Mouse (Mus musculus) MEL (cell line): ENCODE measurements around the gene Ehbp1. TPM values are rescaled to one million over a fixed set of nuclear protein-coding genes. Genes with fewer than 3 reads are reported as not detected.

Experiments
- DNase-seq: peaks from one replicate; pipeline ENCODE4 v3.0.0; 2011; ENCODE audit warnings: low read depth, low spot score
- H3K27ac ChIP-seq: 2 replicates; pipeline ENCODE4 v1.5.1; 2012; ENCODE audit warnings: low read depth, mild to moderate bottlenecking, control low read depth, low read length, moderate library complexity; ENCODE audit not compliant: control insufficient read depth
- H3K27me3 ChIP-seq, 2 experiments: fragments of 150-350 bp in 1 of 2; sonication (generic) in 1 of 2; 2 replicates each; pipeline ENCODE4 v1.6.1; 2012; ENCODE audit warnings: low read length in 2 of 2, mild to moderate bottlenecking in 2 of 2, improper control_type of control experiment in 1 of 2, moderate library complexity in 1 of 2; ENCODE audit not compliant: insufficient read depth in 2 of 2, control insufficient read depth in 1 of 2
- H3K36me3 ChIP-seq, 2 experiments: 2 replicates each; pipeline ENCODE4 v1.6.1; 2012 to 2014; ENCODE audit warnings: low read length in 2 of 2, improper control_type of control experiment in 1 of 2, inconsistent platforms in 1 of 2, mild to moderate bottlenecking in 1 of 2; ENCODE audit not compliant: insufficient read depth in 2 of 2, control insufficient read depth in 1 of 2
- H3K4me1 ChIP-seq, 2 experiments: fragments of 150-350 bp in 1 of 2; sonication (generic) in 1 of 2; 2 replicates each; pipeline ENCODE4 v1.6.1; 2012; ENCODE audit warnings: low read length in 2 of 2, improper control_type of control experiment in 1 of 2, mild to moderate bottlenecking in 1 of 2; ENCODE audit not compliant: insufficient read depth in 2 of 2, control insufficient read depth in 1 of 2
- H3K4me3 ChIP-seq, 2 experiments: fragments of 150-350 bp in 1 of 2; sonication (generic) in 1 of 2; 2 replicates each; pipeline ENCODE4 v1.5.1; 2012; ENCODE audit warnings: low read depth in 2 of 2, low read length in 2 of 2, mild to moderate bottlenecking in 2 of 2, moderate library complexity in 2 of 2, control low read depth in 1 of 2, improper control_type of control experiment in 1 of 2; ENCODE audit not compliant: control insufficient read depth in 1 of 2, insufficient read depth in 1 of 2
- H3K79me2 ChIP-seq: 2 replicates; pipeline ENCODE4 v1.6.1; 2012; ENCODE audit warnings: mild to moderate bottlenecking, low read length, moderate library complexity; ENCODE audit not compliant: control insufficient read depth, poor library complexity, insufficient read depth
- H3K9ac ChIP-seq: 2 replicates; pipeline ENCODE4 v1.6.1; 2012; ENCODE audit warnings: low read depth, mild to moderate bottlenecking, control low read depth, low read length, moderate library complexity; ENCODE audit not compliant: control insufficient read depth, poor library complexity, severe bottlenecking
- H3K9me3 ChIP-seq: fragments of 150-350 bp; sonication (generic); replicated peaks from 2 replicates; pipeline ENCODE4 v1.6.1; 2012; ENCODE audit warnings: mild to moderate bottlenecking, low read length, improper control_type of control experiment, moderate library complexity; ENCODE audit not compliant: insufficient read depth
- CHD1 ChIP-seq: IDR thresholded peaks from 2 replicates; pipeline ENCODE4 v1.6.1; 2012; ENCODE audit warnings: low read depth, mild to moderate bottlenecking, inconsistent platforms, low read length, improper control_type of control experiment
- CHD2 ChIP-seq: IDR thresholded peaks from 2 replicates; pipeline ENCODE4 v1.6.1; 2011; ENCODE audit warnings: low read length, improper control_type of control experiment
- EP300 ChIP-seq, 2 experiments: IDR thresholded peaks; 2 replicates each; pipeline ENCODE4 v1.6.1; 2011; ENCODE audit warnings: improper control_type of control experiment in 2 of 2, low read length in 2 of 2, low read depth in 1 of 2, mild to moderate bottlenecking in 1 of 2
- GATA1 ChIP-seq: IDR thresholded peaks from 2 replicates; pipeline ENCODE4 v1.6.1; 2011; ENCODE audit warnings: low read depth, low read length, improper control_type of control experiment
- HCFC1 ChIP-seq: IDR thresholded peaks from 2 replicates; pipeline ENCODE4 v1.6.1; 2012; ENCODE audit warnings: low read depth, mild to moderate bottlenecking, inconsistent platforms, low read length, improper control_type of control experiment, moderate library complexity
- JUND ChIP-seq: IDR thresholded peaks from 2 replicates; pipeline ENCODE4 v1.6.1; 2011; ENCODE audit warnings: low read depth, mild to moderate bottlenecking, improper control_type of control experiment, low read length
- MXI1 ChIP-seq: IDR thresholded peaks from 2 replicates; pipeline ENCODE4 v1.6.1; 2011; ENCODE audit warnings: mild to moderate bottlenecking, low read depth, low read length, improper control_type of control experiment
- MYB ChIP-seq: IDR thresholded peaks from 2 replicates; pipeline ENCODE4 v1.6.1; 2011; ENCODE audit warnings: mild to moderate bottlenecking, low read depth, low read length, improper control_type of control experiment
- NELFE ChIP-seq: IDR thresholded peaks from 2 replicates; pipeline ENCODE4 v1.6.1; 2011; ENCODE audit warnings: low read depth, low read length, improper control_type of control experiment
- NRF1 ChIP-seq: IDR thresholded peaks from 2 replicates; pipeline ENCODE4 v1.6.1; 2014; ENCODE audit warnings: low read depth, mild to moderate bottlenecking, inconsistent platforms, low read length, improper control_type of control experiment, moderate library complexity; ENCODE audit not compliant: poor library complexity, insufficient read depth, severe bottlenecking
- POLR2AphosphoS2 ChIP-seq: IDR thresholded peaks from 2 replicates; pipeline ENCODE4 v1.6.1; 2011; ENCODE audit warnings: low read length, improper control_type of control experiment
- POLR2AphosphoS5 ChIP-seq: IDR thresholded peaks from 2 replicates; pipeline ENCODE4 v1.6.1; 2012; ENCODE audit warnings: low read depth, borderline replicate concordance, mild to moderate bottlenecking, inconsistent platforms, low read length, moderate library complexity, mixed read lengths
- RAD21 ChIP-seq: IDR thresholded peaks from 2 replicates; pipeline ENCODE4 v1.6.1; 2011; ENCODE audit warnings: mild to moderate bottlenecking, low read depth, low read length, improper control_type of control experiment
- RCOR1 ChIP-seq: IDR thresholded peaks from 2 replicates; pipeline ENCODE4 v1.6.1; 2012; ENCODE audit warnings: low read depth, mild to moderate bottlenecking, inconsistent platforms, low read length, improper control_type of control experiment
- TCF12 ChIP-seq: IDR thresholded peaks from 2 replicates; pipeline ENCODE4 v1.6.1; 2014; ENCODE audit warnings: low read depth, mild to moderate bottlenecking, inconsistent platforms, low read length, improper control_type of control experiment, moderate library complexity
- UBTF ChIP-seq: IDR thresholded peaks from 2 replicates; pipeline ENCODE4 v1.6.1; 2012; ENCODE audit warnings: low read depth, mild to moderate bottlenecking, inconsistent platforms, low read length, improper control_type of control experiment, moderate library complexity, borderline replicate concordance; ENCODE audit not compliant: insufficient read depth
- USF2 ChIP-seq, 2 experiments: IDR thresholded peaks; 2 replicates each; pipeline ENCODE4 v1.6.1; 2011 to 2012; ENCODE audit warnings: improper control_type of control experiment in 2 of 2, low read length in 2 of 2, borderline replicate concordance in 1 of 2, inconsistent platforms in 1 of 2, low read depth in 1 of 2, mild to moderate bottlenecking in 1 of 2; ENCODE audit not compliant: insufficient read depth in 1 of 2
- ZKSCAN1 ChIP-seq: IDR thresholded peaks from 2 replicates; pipeline ENCODE4 v1.6.1; 2012; ENCODE audit warnings: low read depth, mild to moderate bottlenecking, inconsistent platforms, low read length, improper control_type of control experiment, moderate library complexity
- ZMIZ1 ChIP-seq: IDR thresholded peaks from 2 replicates; pipeline ENCODE4 v1.6.1; 2012; ENCODE audit warnings: low read depth, mild to moderate bottlenecking, inconsistent platforms, low read length, improper control_type of control experiment, moderate library complexity
- polyA plus RNA-seq, 2 experiments: library from polyadenylated mRNA; stranded (reverse) in 1 of 2; unstranded in 1 of 2; fragments of >175 nt in 1 of 2; fragments of >200 nt in 1 of 2; gene quantifications; 2 replicates each; pipeline versions ENCODE4 v1.2.1 to v1.2.4; 2012; ENCODE audit warnings: low replicate concordance in 2 of 2, low read depth in 1 of 2; ENCODE audit not compliant: insufficient read length in 2 of 2, insufficient read depth in 1 of 2, missing spikeins in 1 of 2
- total RNA-seq: library from RNA; depleted of rRNA; stranded (reverse); fragments of 300-350 nt; gene quantifications from 2 replicates; pipeline ENCODE4 v1.2.3, GENCODE M21; 2012

The Ehbp1 gene
- total and polyA plus RNA-seq, 3 experiments: 3.6 to 3.7 TPM; not detected in 1

DNA sequence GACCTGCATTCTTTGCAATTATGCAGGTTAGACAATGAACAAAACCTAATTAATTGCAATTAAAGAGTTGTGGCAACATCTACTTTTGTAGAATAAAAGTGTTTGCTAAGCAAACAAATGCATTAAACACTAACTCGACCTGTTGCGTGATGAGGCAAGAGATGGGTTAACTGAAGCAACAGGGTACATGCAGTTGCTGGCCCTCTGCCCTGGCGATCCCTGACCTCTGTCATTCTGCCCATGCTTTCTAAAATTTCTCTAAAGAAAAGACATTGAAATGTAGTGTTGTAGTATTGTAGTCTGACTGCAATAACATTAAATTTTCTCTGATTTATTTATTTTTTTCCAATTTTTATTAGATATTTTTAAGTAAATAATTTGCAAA lies 31.2 kb upstream of the Ehbp1 start:
- no peak for TF ChIP-seq NELFE
- TF ChIP-seq RCOR1: no peak
- TF ChIP-seq EP300 (IDR thresholded peaks at IDR 0.05; ENCODE audit: low read depth in 1 of 2, low read length in 2 of 2): no peak
- no peak for TF ChIP-seq NRF1
- TF ChIP-seq MXI1: no peak
- TF ChIP-seq USF2 (IDR thresholded peaks at IDR 0.05; ENCODE audit: borderline replicate concordance in 1 of 2, insufficient read depth in 1 of 2, low read depth in 1 of 2, low read length in 2 of 2): no peak
- no peak for TF ChIP-seq UBTF
- TF ChIP-seq POLR2AphosphoS5: no peak
- no peak for TF ChIP-seq RAD21
- H3K27ac ChIP-seq: no peak overlapping the region
- H3K27me3 ChIP-seq: peaks cover 0 to 3% of the 10 kb centered on the region in 2 experiments; a peak in 2 of 4 replicates
- no peak overlapping the region for H3K9ac ChIP-seq
- DNase-seq: no peak
- H3K79me2 ChIP-seq: no peaks in the 10 kb centered on the region
- H3K36me3 ChIP-seq: no peaks in the 10 kb centered on the region
- H3K9me3 ChIP-seq: no peaks in the 10 kb centered on the region
- no peaks in the 10 kb centered on the region for H3K4me1 ChIP-seq
- H3K4me3 ChIP-seq: no peak overlapping the region

DNA sequence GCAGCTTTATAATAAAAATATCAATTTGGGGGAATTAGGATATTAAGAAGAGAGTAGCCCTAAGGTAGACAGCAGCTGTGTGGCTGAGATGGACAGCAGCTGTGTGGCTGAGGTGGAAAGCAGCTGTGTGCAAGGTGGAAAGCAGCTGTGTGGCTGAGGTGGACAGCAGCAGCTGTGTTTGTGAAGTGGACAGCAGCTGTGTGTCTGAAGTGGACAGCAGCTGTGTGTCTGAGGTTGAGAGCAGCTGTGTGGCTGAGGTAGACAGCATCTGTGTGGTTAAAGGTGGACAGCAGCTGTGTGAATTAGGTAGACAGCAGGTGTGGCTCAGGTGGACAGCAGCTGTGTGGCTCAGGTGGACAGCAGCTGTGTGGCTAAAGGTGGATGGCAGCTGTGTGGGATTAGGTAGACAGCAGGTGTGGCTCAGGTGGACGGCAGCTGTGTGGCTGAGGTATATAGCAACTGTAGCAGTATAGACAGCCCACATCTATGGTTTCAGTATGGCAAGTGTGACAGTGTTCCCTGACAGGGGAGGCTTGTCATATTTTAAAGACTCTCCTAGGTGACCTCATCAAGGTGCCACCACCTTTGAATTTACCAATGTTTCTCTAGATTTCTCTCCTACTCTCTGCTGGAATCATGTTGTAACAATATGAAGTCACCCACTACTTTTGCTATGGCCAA lies 30.7 kb upstream of the Ehbp1 start:
- no peak for DNase-seq
- H3K27ac ChIP-seq: no peak overlapping the region
- H3K4me1 ChIP-seq: no peaks in the 10 kb centered on the region
- peaks cover 0 to 3% of the 10 kb centered on the region in 2 experiments; a peak in 2 of 4 replicates for H3K27me3 ChIP-seq
- H3K79me2 ChIP-seq: no peaks in the 10 kb centered on the region
- no peak for TF ChIP-seq JUND
- H3K9me3 ChIP-seq: no peaks in the 10 kb centered on the region
- H3K36me3 ChIP-seq: no peaks in the 10 kb centered on the region
- H3K9ac ChIP-seq: no peak overlapping the region
- H3K4me3 ChIP-seq: no peak overlapping the region

DNA sequence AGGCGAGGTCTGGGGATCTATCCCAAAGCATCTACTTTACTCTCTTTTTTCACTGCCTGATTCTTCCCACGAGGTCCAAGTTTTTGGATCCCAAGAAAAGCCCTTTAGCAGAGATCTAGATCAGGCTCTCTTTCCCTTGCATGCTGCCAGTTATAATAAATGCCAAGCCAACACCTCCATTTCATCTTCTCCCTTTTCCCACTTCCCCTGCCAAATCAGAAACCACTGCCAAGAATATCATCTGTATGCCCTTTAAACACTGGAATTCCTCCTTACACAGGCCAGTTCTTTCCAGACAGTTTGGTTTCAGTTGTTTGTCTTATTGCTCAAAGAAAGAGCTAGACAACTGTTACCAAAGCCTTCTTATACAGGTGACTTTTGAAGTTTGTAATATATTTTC lies 27.7 kb upstream of the Ehbp1 start:
- Histone ChIP-seq H3K36me3 (no peaks in the 10 kb centered on the region), H3K79me2 (no peaks in the 10 kb centered on the region), H3K9me3 (no peaks in the 10 kb centered on the region), H3K4me3 (no peak overlapping the region), H3K4me1 (no peaks in the 10 kb centered on the region), H3K27ac (no peak overlapping the region), H3K27me3 (peaks cover 0 to 1% of the 10 kb centered on the region in 2 experiments; a peak in 2 of 4 replicates), H3K9ac (no peak overlapping the region)
- no peak for DNase-seq
- TF ChIP-seq CHD1: no peak
- no peak for TF ChIP-seq ZKSCAN1
- no peak for TF ChIP-seq RCOR1
- TF ChIP-seq POLR2AphosphoS2: no peak
- no peak for TF ChIP-seq POLR2AphosphoS5
- no peak for TF ChIP-seq CHD2
- no peak for TF ChIP-seq HCFC1
- no peak for TF ChIP-seq GATA1
- no peak for TF ChIP-seq EP300 (IDR thresholded peaks at IDR 0.05; ENCODE audit: low read depth in 1 of 2, low read length in 2 of 2)
- no peak for TF ChIP-seq TCF12
- no peak for TF ChIP-seq ZMIZ1
- no peak for TF ChIP-seq NRF1
- TF ChIP-seq MYB: no peak
- TF ChIP-seq, all 39 proteins: peak for 0
